Mouse (Mus musculus): ENCODE measurements around the gene Mrps18b.

DNA sequence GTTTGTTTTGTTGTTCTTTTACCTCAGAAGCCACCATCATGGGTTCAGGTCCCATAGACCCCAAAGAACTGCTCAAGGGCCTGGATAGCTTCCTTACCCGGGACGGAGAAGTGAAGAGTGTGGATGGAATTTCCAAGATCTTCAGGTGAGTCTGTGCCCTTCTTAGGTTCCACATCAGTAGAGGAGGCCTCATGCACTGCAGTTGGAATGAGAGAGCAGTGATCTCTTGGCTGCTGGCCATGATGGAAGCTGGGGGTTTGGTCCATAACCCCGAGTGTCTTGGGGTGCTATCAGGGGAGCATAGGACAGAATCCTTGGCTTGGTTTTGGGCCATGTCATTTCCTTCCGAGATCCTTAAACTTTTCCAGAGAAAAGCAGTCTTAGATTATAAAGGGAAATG, 7.1 kb upstream of the Mrps18b start:
- TF ChIP-seq CTCF (IDR thresholded peaks at IDR 0.05; ENCODE audit: borderline replicate concordance, insufficient read depth, low read depth, low read length) (no peak), POLR2A (IDR thresholded peaks at IDR 0.05; ENCODE audit: borderline replicate concordance, insufficient read depth, low read length) (no peak)
